Mouse (Mus musculus) testis, postnatal 14 days (tissue): Measurements from ENCODE around the gene Gm42417.
A peak's percentile ranks its signal among the peaks of the same experiment; 100 is the strongest.

Source experiments
- DNase-seq: peaks from one replicate; pipeline ENCODE4 v3.0.0; 2021; ENCODE audit warnings: low spot score

Gene Gm42417

GRCm38 (mm10) chr1:36564101-36564500, 24.9 kb upstream of the Gm42417 start:
- no peak for DNase-seq

GRCm38 (mm10) chr1:36563632-36564031, 24.4 kb upstream of the Gm42417 start:
- DNase-seq = no peak

- no peak for DNase-seq
Observed at GRCm38 (mm10) chr1:36563197-36563596, 24.0 kb upstream of the Gm42417 start.

GRCm38 (mm10) chr1:36562388-36562787, 23.2 kb upstream of the Gm42417 start:
- no peak for DNase-seq

- DNase-seq = no peak
Observed at GRCm38 (mm10) chr1:36560903-36561302, 21.7 kb upstream of the Gm42417 start.

GRCm38 (mm10) chr1:36559888-36560287, 20.7 kb upstream of the Gm42417 start:
- DNase-seq = no peak

GRCm38 (mm10) chr1:36559256-36559655, 20.0 kb upstream of the Gm42417 start:
- DNase-seq = no peak

- DNase-seq = peak; percentile 58
Observed at GRCm38 (mm10) chr1:36558031-36558993, 19.1 kb upstream of the Gm42417 start, which contains the start of gene Sema4c. TSS of gene Sema4c (minus strand) at chr1:36558349.

GRCm38 (mm10) chr1:36557457-36558011, 18.3 kb upstream of the Gm42417 start:
- DNase-seq = peak; percentile 76

GRCm38 (mm10) chr1:36556553-36557456, 17.6 kb upstream of the Gm42417 start:
- DNase-seq = peak; percentile 85

- DNase-seq = no peak
Observed at GRCm38 (mm10) chr1:36555798-36556395, 16.7 kb upstream of the Gm42417 start.

GRCm38 (mm10) chr1:36554633-36555399, 15.6 kb upstream of the Gm42417 start:
- no peak for DNase-seq

- DNase-seq = no peak
Observed at GRCm38 (mm10) chr1:36552506-36552905, 13.3 kb upstream of the Gm42417 start.

GRCm38 (mm10) chr1:36551904-36552303, 12.7 kb upstream of the Gm42417 start:
- no peak for DNase-seq

- DNase-seq = no peak
Observed at GRCm38 (mm10) chr1:36550075-36550863, 11.0 kb upstream of the Gm42417 start.

- DNase-seq = no peak
Observed at GRCm38 (mm10) chr1:36549491-36549890, 10.3 kb upstream of the Gm42417 start.

GRCm38 (mm10) chr1:36548771-36549170, 9.5 kb upstream of the Gm42417 start:
- DNase-seq = no peak

GRCm38 (mm10) chr1:36547981-36548598, 8.9 kb upstream of the Gm42417 start:
- DNase-seq = peak; percentile 67

GRCm38 (mm10) chr1:36546888-36547471, 7.8 kb upstream of the Gm42417 start, which contains the start of gene Ankrd39:
TSS of gene Ankrd39 (minus strand) at chr1:36547445.
- peak; percentile 98 for DNase-seq
